Mouse (Mus musculus) cerebellum, adult 11-12 months (tissue): ENCODE measurements around the gene Wtap.
"Not testable (repeated sequence)": the region's sequence is repeated elsewhere in the genome, so short reads cannot be mapped to it uniquely, and the experiment has no call there.

Experiments
- DNase-seq: peaks from one replicate; pipeline ENCODE4 v3.0.0; 2022

Gene Wtap

GRCm38 (mm10) chr17:12994069-12994468 lies at the start of gene Wtap:
TSS of gene Wtap (minus strand) at chr17:12994169.
- no peak for DNase-seq

GRCm38 (mm10) chr17:13036627-13037192 lies 42.7 kb upstream of the Wtap start:
- not testable (repeated sequence) for DNase-seq

GRCm38 (mm10) chr17:13013316-13013715 lies 19.3 kb upstream of the Wtap start:
- DNase-seq: no peak

GRCm38 (mm10) chr17:13009887-13010286 lies 15.9 kb upstream of the Wtap start:
- DNase-seq: no peak

GRCm38 (mm10) chr17:13008528-13008927 lies 14.6 kb upstream of the Wtap start:
- DNase-seq: peak; percentile 58

GRCm38 (mm10) chr17:13007730-13008425 lies 13.9 kb upstream of the Wtap start:
- DNase-seq: peak; percentile 99

- DNase-seq: no peak
Measured at GRCm38 (mm10) chr17:13006984-13007383, 13.0 kb upstream of the Wtap start.

- not testable (repeated sequence) for DNase-seq
Measured at GRCm38 (mm10) chr17:13006546-13006945, 12.6 kb upstream of the Wtap start, which contains the start of gene Sod2. TSS of gene Sod2 (plus strand) at chr17:13006846.

- not testable (repeated sequence) for DNase-seq
Measured at GRCm38 (mm10) chr17:13004436-13004835, 10.5 kb upstream of the Wtap start.

- not testable (repeated sequence) for DNase-seq
Measured at GRCm38 (mm10) chr17:13002243-13002642, 8.3 kb upstream of the Wtap start.

GRCm38 (mm10) chr17:12999069-12999468 lies 5.1 kb upstream of the Wtap start:
- no peak for DNase-seq

- DNase-seq: no peak
Measured at GRCm38 (mm10) chr17:12997890-12998289, 3.9 kb upstream of the Wtap start.

- peak; percentile 59 for DNase-seq
Measured at GRCm38 (mm10) chr17:12996345-12996744, 2.4 kb upstream of the Wtap start.

GRCm38 (mm10) chr17:12992470-12992991 lies 1.4 kb downstream of the Wtap start:
- peak; percentile 97 for DNase-seq

- DNase-seq: peak; percentile 88
Measured at GRCm38 (mm10) chr17:12991635-12992358, 2.2 kb downstream of the Wtap start.

GRCm38 (mm10) chr17:12991194-12991634 lies 2.8 kb downstream of the Wtap start:
- DNase-seq: no peak

- DNase-seq: no peak
Measured at GRCm38 (mm10) chr17:12990567-12991145, 3.3 kb downstream of the Wtap start.

- not testable (repeated sequence) for DNase-seq
Measured at GRCm38 (mm10) chr17:12988096-12988495, 5.9 kb downstream of the Wtap start.

GRCm38 (mm10) chr17:12983988-12984387 lies 10.0 kb downstream of the Wtap start:
- DNase-seq: no peak

- no peak for DNase-seq
Measured at GRCm38 (mm10) chr17:12978546-12978945, 15.4 kb downstream of the Wtap start.

- DNase-seq: no peak
Measured at GRCm38 (mm10) chr17:12973851-12974250, 20.1 kb downstream of the Wtap start.

- no peak for DNase-seq
Measured at GRCm38 (mm10) chr17:12967173-12967572, 26.8 kb downstream of the Wtap start.

GRCm38 (mm10) chr17:12963476-12963875 lies 30.5 kb downstream of the Wtap start:
- DNase-seq: no peak
